Mouse (Mus musculus): Measurements from ENCODE around the gene Fanci. TPM values are rescaled to one million over a fixed set of nuclear protein-coding genes. Genes with fewer than 3 reads are reported as not detected.

Gene Fanci
- polyA plus RNA-seq, 1 experiment from 2014 or later, result 6.3 TPM

- Histone ChIP-seq H3K4me1 (no peaks in the 10 kb centered on the region), H3K27me3 (no peaks in the 10 kb centered on the region), H3K27ac (replicated peaks) (no peak overlapping the region), H3K4me3 (replicated peaks) (no peak overlapping the region), H3K36me3 (0 out of 2 replicates have a peak, but pooled peaks cover 3% of the 10 kb centered on the region), H3K9ac (no peak overlapping the region), H3K4me2 (replicated peaks) (no peak overlapping the region), H3K9me3 (replicated peaks) (no peaks in the 10 kb centered on the region)
- WGBS, result 78% methylated on average over 18 of the region's 18 CpGs
- no peak for ATAC-seq (ENCODE audit: insufficient number of reproducible peaks, low FRiP score, low TSS enrichment, low read depth)
These were observed 23.0 kb downstream of the Fanci start for GRCm38 (mm10) chr7:79414449-79415375.

GRCm38 (mm10) chr7:79419950-79420349 is 28.2 kb downstream of the Fanci start:
- Histone ChIP-seq H3K27me3 (no peaks in the 10 kb centered on the region), H3K27ac (replicated peaks) (no peak overlapping the region), H3K36me3 (0 out of 2 replicates have a peak, but pooled peaks cover 3% of the 10 kb centered on the region), H3K9ac (no peak overlapping the region), H3K4me2 (replicated peaks) (no peak overlapping the region), H3K4me1 (no peaks in the 10 kb centered on the region), H3K9me3 (replicated peaks) (no peaks in the 10 kb centered on the region), H3K4me3 (replicated peaks) (no peak overlapping the region)
- no peak for ATAC-seq (ENCODE audit: insufficient number of reproducible peaks, low FRiP score, low TSS enrichment, low read depth)
- WGBS, result 86% methylated on average over 7 of the region's 7 CpGs

- Histone ChIP-seq H3K27me3 (no peaks in the 10 kb centered on the region), H3K4me1 (no peaks in the 10 kb centered on the region), H3K36me3 (0 out of 2 replicates have a peak, but pooled peaks cover 3% of the 10 kb centered on the region), H3K9me3 (replicated peaks) (no peaks in the 10 kb centered on the region), H3K27ac (replicated peaks) (no peak overlapping the region), H3K4me2 (replicated peaks) (no peak overlapping the region), H3K9ac (no peak overlapping the region), H3K4me3 (replicated peaks) (no peak overlapping the region)
- ATAC-seq (ENCODE audit: insufficient number of reproducible peaks, low FRiP score, low TSS enrichment, low read depth), result no peak
- 87% methylated on average over 10 of the region's 10 CpGs for whole genome bisulfite sequencing
These were observed 31.1 kb downstream of the Fanci start for GRCm38 (mm10) chr7:79422876-79423275.

GRCm38 (mm10) chr7:79425804-79426203 is 34.1 kb downstream of the Fanci start:
- no peaks in the 10 kb centered on the region for H3K36me3 ChIP-seq
- H3K4me1 ChIP-seq, result no peaks in the 10 kb centered on the region
- no peak overlapping the region for H3K4me2 ChIP-seq (replicated peaks)
- 86% methylated on average over 10 of the region's 10 CpGs for WGBS
- H3K27ac ChIP-seq (replicated peaks), result no peak overlapping the region
- H3K27me3 ChIP-seq, result no peaks in the 10 kb centered on the region
- H3K4me3 ChIP-seq (replicated peaks), result no peak overlapping the region
- no peak for ATAC-seq (ENCODE audit: insufficient number of reproducible peaks, low FRiP score, low TSS enrichment, low read depth)
- H3K9ac ChIP-seq, result no peak overlapping the region
- H3K9me3 ChIP-seq (replicated peaks), result no peaks in the 10 kb centered on the region

- ATAC-seq (ENCODE audit: insufficient number of reproducible peaks, low FRiP score, low TSS enrichment, low read depth), result no peak
- H3K9ac ChIP-seq, result no peak overlapping the region
- no peaks in the 10 kb centered on the region for H3K4me1 ChIP-seq
- H3K27ac ChIP-seq (replicated peaks), result no peak overlapping the region
- H3K27me3 ChIP-seq, result no peaks in the 10 kb centered on the region
- no peak overlapping the region for H3K4me3 ChIP-seq (replicated peaks)
- H3K9me3 ChIP-seq (replicated peaks), result no peaks in the 10 kb centered on the region
- no peaks in the 10 kb centered on the region for H3K36me3 ChIP-seq
- H3K4me2 ChIP-seq (replicated peaks), result no peak overlapping the region
- 65% methylated on average over 5 of the region's 5 CpGs for WGBS
These were observed 36.5 kb downstream of the Fanci start for GRCm38 (mm10) chr7:79428243-79428642.

- H3K36me3 ChIP-seq, result peaks cover 16% of the 10 kb centered on the region
These were observed 48.3 kb downstream of the Fanci start for GRCm38 (mm10) chr7:79440035-79440434.

GRCm38 (mm10) chr7:79447048-79447447 is 55.3 kb downstream of the Fanci start:
- H3K4me1 ChIP-seq, result no peaks in the 10 kb centered on the region
- H3K27me3 ChIP-seq, result no peaks in the 10 kb centered on the region
- H3K4me3 ChIP-seq (replicated peaks), result no peak overlapping the region
- WGBS, result 91% methylated on average over 2 of the region's 2 CpGs
- ATAC-seq (ENCODE audit: insufficient number of reproducible peaks, low FRiP score, low TSS enrichment, low read depth), result no peak
- no peak overlapping the region for H3K4me2 ChIP-seq (replicated peaks)
- peaks cover 61% of the 10 kb centered on the region for H3K36me3 ChIP-seq
- no peaks in the 10 kb centered on the region for H3K9me3 ChIP-seq (replicated peaks)
- no peak overlapping the region for H3K9ac ChIP-seq
- no peak overlapping the region for H3K27ac ChIP-seq (replicated peaks)

More at GRCm38 (mm10) chr7:79440035-79440434, 48.3 kb downstream of the Fanci start:
- Histone ChIP-seq H3K9ac (no peak overlapping the region), H3K27me3 (no peaks in the 10 kb centered on the region), H3K4me1 (no peaks in the 10 kb centered on the region), H3K9me3 (replicated peaks) (no peaks in the 10 kb centered on the region), H3K4me3 (replicated peaks) (no peak overlapping the region), H3K27ac (replicated peaks) (no peak overlapping the region), H3K4me2 (replicated peaks) (no peak overlapping the region)
- WGBS, result 51% methylated on average over 2 of the region's 2 CpGs
- no peak for ATAC-seq (ENCODE audit: insufficient number of reproducible peaks, low FRiP score, low TSS enrichment, low read depth)

- 83% methylated on average over 3 of the region's 3 CpGs for WGBS
- Histone ChIP-seq H3K4me3 (replicated peaks) (no peak overlapping the region), H3K27me3 (no peaks in the 10 kb centered on the region), H3K36me3 (peaks cover 66% of the 10 kb centered on the region), H3K9ac (no peak overlapping the region), H3K4me1 (no peaks in the 10 kb centered on the region), H3K4me2 (replicated peaks) (no peak overlapping the region), H3K27ac (replicated peaks) (no peak overlapping the region), H3K9me3 (replicated peaks) (no peaks in the 10 kb centered on the region)
- no peak for ATAC-seq (ENCODE audit: insufficient number of reproducible peaks, low FRiP score, low TSS enrichment, low read depth)
These were observed 55.8 kb downstream of the Fanci start for GRCm38 (mm10) chr7:79447486-79447885.

GRCm38 (mm10) chr7:79461721-79462120 is 70.0 kb downstream of the Fanci start:
- peaks cover 59% of the 10 kb centered on the region for H3K36me3 ChIP-seq
- H3K4me3 ChIP-seq (replicated peaks), result no peak overlapping the region
- peaks cover 15% of the 10 kb centered on the region for H3K4me1 ChIP-seq
- H3K27ac ChIP-seq (replicated peaks), result no peak overlapping the region
- H3K27me3 ChIP-seq, result no peaks in the 10 kb centered on the region
- H3K4me2 ChIP-seq (replicated peaks), result no peak overlapping the region
- H3K9me3 ChIP-seq (replicated peaks), result no peaks in the 10 kb centered on the region
- no peak for ATAC-seq (ENCODE audit: insufficient number of reproducible peaks, low FRiP score, low TSS enrichment, low read depth)
- no peak overlapping the region for H3K9ac ChIP-seq
- WGBS, result 91% methylated on average over 10 of the region's 10 CpGs

GRCm38 (mm10) chr7:79463376-79464077 is 71.8 kb downstream of the Fanci start:
- H3K27ac ChIP-seq (replicated peaks), result no peak overlapping the region
- 89% methylated on average over 11 of the region's 11 CpGs for WGBS
- 0 out of 2 replicates have a peak, but pooled peaks cover under 1% of the 10 kb centered on the region for H3K27me3 ChIP-seq
- peaks cover 27% of the 10 kb centered on the region for H3K4me1 ChIP-seq
- H3K4me2 ChIP-seq (replicated peaks), result no peak overlapping the region
- peaks cover 41% of the 10 kb centered on the region for H3K36me3 ChIP-seq
- H3K4me3 ChIP-seq (replicated peaks), result no peak overlapping the region
- H3K9ac ChIP-seq, result no peak overlapping the region
- no peaks in the 10 kb centered on the region for H3K9me3 ChIP-seq (replicated peaks)
- ATAC-seq (ENCODE audit: insufficient number of reproducible peaks, low FRiP score, low TSS enrichment, low read depth), result no peak

GRCm38 (mm10) chr7:79464776-79465420 is 73.2 kb downstream of the Fanci start:
- ATAC-seq (ENCODE audit: insufficient number of reproducible peaks, low FRiP score, low TSS enrichment, low read depth), result no peak
- H3K36me3 ChIP-seq, result peaks cover 27% of the 10 kb centered on the region
- peaks cover 27% of the 10 kb centered on the region for H3K4me1 ChIP-seq
- WGBS, result 5% methylated on average over 47 of the region's 47 CpGs
- H3K27ac ChIP-seq (replicated peaks), result 0 out of 2 replicates have a peak overlapping the region, but pooled peaks have one; percentile 91
- H3K9ac ChIP-seq, result peak overlapping the region; percentile 69
- H3K27me3 ChIP-seq, result 0 out of 2 replicates have a peak, but pooled peaks cover 7% of the 10 kb centered on the region
- H3K4me3 ChIP-seq (replicated peaks), result peak overlapping the region; percentile 78
- H3K4me2 ChIP-seq (replicated peaks), result peak overlapping the region; percentile 83
- no peaks in the 10 kb centered on the region for H3K9me3 ChIP-seq (replicated peaks)

Measured in embryonic facial prominence, embryonic 15.5 days (tissue).